Mouse (Mus musculus): ENCODE data around the gene Rbbp4. TPM values are rescaled to one million over a fixed set of nuclear protein-coding genes. Genes with fewer than 3 reads are reported as not detected.

Gene Rbbp4
- polyA plus RNA-seq, 1 experiment: 51.5 TPM

DNA sequence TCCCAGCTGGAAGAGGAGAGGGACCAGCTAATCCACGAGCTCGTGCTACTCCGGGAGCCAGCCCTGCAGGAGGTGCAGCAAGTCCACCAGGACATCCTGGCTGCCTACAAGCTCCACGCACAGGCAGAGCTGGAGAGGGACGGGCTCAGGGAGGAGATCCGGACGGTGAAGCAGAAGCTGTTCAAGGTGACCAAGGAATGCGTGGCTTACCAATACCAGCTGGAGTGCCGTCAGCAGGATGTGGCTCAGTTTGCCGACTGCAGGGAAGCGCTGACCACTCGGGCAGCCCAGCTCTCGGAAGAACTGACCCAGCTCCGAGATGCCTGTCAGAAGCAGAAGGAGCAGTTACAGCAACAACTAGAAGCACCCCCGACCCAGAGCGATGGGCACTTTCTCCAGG, 41.5 kb downstream of the Rbbp4 start:
- Histone ChIP-seq H3K27me3 (ENCODE audit: control insufficient read depth, insufficient read depth, low read length) (no peaks in the 10 kb centered on the region), H3K4me3 (ENCODE audit: control insufficient read depth, low read depth, low read length) (peak overlapping the region; percentile 63), H3K27ac (ENCODE audit: control insufficient read depth, insufficient read depth, low read depth, low read length) (no peak overlapping the region; the same call in 1 of the 2 replicates), H3K4me1 (ENCODE audit: control insufficient read depth, insufficient read depth, low read length) (peaks cover 8% of the 10 kb centered on the region; the same call in 1 of the 2 replicates), H3K36me3 (ENCODE audit: control insufficient read depth, insufficient read depth, low read length) (no peaks in the 10 kb centered on the region)
- TF ChIP-seq POLR2A (IDR thresholded peaks at IDR 0.05; ENCODE audit: control insufficient read depth, low read depth, low read length) (no peak), CTCF (IDR thresholded peaks at IDR 0.05; ENCODE audit: control insufficient read depth, insufficient read depth, insufficient replicate concordance, low read depth, low read length) (no peak)

- Histone ChIP-seq H3K27ac (ENCODE audit: control insufficient read depth, insufficient read depth, low read depth, low read length) (no peak overlapping the region), H3K4me1 (ENCODE audit: control insufficient read depth, insufficient read depth, low read length) (peaks cover 10% of the 10 kb centered on the region), H3K27me3 (ENCODE audit: control insufficient read depth, insufficient read depth, low read length) (no peaks in the 10 kb centered on the region), H3K4me3 (ENCODE audit: control insufficient read depth, low read depth, low read length) (no peak overlapping the region), H3K36me3 (ENCODE audit: control insufficient read depth, insufficient read depth, low read length) (no peaks in the 10 kb centered on the region)
- no peak for TF ChIP-seq CTCF (IDR thresholded peaks at IDR 0.05; ENCODE audit: control insufficient read depth, insufficient read depth, insufficient replicate concordance, low read depth, low read length)
- no peak for TF ChIP-seq POLR2A (IDR thresholded peaks at IDR 0.05; ENCODE audit: control insufficient read depth, low read depth, low read length)
Measured at GRCm38 (mm10) chr4:129292831-129293230, 42.3 kb downstream of the Rbbp4 start.

- no peak overlapping the region for H3K4me3 ChIP-seq (ENCODE audit: control insufficient read depth, low read depth, low read length)
- H3K27ac ChIP-seq (ENCODE audit: control insufficient read depth, insufficient read depth, low read depth, low read length): no peak overlapping the region
- peaks cover 18% of the 10 kb centered on the region for H3K4me1 ChIP-seq (ENCODE audit: control insufficient read depth, insufficient read depth, low read length)
- no peak for TF ChIP-seq CTCF (IDR thresholded peaks at IDR 0.05; ENCODE audit: control insufficient read depth, insufficient read depth, insufficient replicate concordance, low read depth, low read length)
- no peak for TF ChIP-seq POLR2A (IDR thresholded peaks at IDR 0.05; ENCODE audit: control insufficient read depth, low read depth, low read length)
- no peaks in the 10 kb centered on the region for H3K36me3 ChIP-seq (ENCODE audit: control insufficient read depth, insufficient read depth, low read length)
- H3K27me3 ChIP-seq (ENCODE audit: control insufficient read depth, insufficient read depth, low read length): no peaks in the 10 kb centered on the region
Measured at GRCm38 (mm10) chr4:129289671-129290070, 45.5 kb downstream of the Rbbp4 start.

DNA sequence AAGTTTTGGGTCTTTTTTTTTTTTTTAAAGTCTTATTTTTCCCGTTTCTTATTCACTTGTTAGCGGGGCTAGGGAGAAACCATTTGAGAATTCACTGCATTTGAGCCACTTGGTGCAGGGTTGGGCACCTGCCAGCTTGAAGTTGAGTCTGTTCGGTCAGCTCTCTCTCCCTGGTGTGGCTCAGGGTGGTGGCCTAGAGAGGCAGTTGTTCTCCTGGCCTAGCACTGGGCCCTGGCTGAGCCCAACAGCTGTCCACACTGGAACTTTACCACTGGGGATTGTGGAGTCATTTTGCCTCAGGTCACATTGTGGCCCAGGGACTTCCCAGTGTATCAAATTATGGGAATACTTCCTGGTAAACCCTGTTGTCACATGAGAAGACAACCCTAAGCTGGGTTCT, 47.1 kb downstream of the Rbbp4 start:
- H3K27ac ChIP-seq (ENCODE audit: control insufficient read depth, insufficient read depth, low read depth, low read length): no peak overlapping the region
- no peak for TF ChIP-seq CTCF (IDR thresholded peaks at IDR 0.05; ENCODE audit: control insufficient read depth, insufficient read depth, insufficient replicate concordance, low read depth, low read length)
- TF ChIP-seq POLR2A (IDR thresholded peaks at IDR 0.05; ENCODE audit: control insufficient read depth, low read depth, low read length): no peak
- no peaks in the 10 kb centered on the region for H3K27me3 ChIP-seq (ENCODE audit: control insufficient read depth, insufficient read depth, low read length)
- no peak overlapping the region for H3K4me3 ChIP-seq (ENCODE audit: control insufficient read depth, low read depth, low read length)
- H3K36me3 ChIP-seq (ENCODE audit: control insufficient read depth, insufficient read depth, low read length): no peaks in the 10 kb centered on the region
- H3K4me1 ChIP-seq (ENCODE audit: control insufficient read depth, insufficient read depth, low read length): peaks cover 10% of the 10 kb centered on the region

GRCm38 (mm10) chr4:129287472-129287981, 47.6 kb downstream of the Rbbp4 start, which contains the start of gene Sync:
TSS of gene Sync (plus strand) at chr4:129287617.
- peak within 1 kb of the TSS; percentile 37; the same call in 1 of the 2 replicates for H3K27ac ChIP-seq (ENCODE audit: control insufficient read depth, insufficient read depth, low read depth, low read length)
- no peaks in the 10 kb centered on the region for H3K27me3 ChIP-seq (ENCODE audit: control insufficient read depth, insufficient read depth, low read length)
- TF ChIP-seq CTCF (IDR thresholded peaks at IDR 0.05; ENCODE audit: control insufficient read depth, insufficient read depth, insufficient replicate concordance, low read depth, low read length): no peak
- no peak for TF ChIP-seq POLR2A (IDR thresholded peaks at IDR 0.05; ENCODE audit: control insufficient read depth, low read depth, low read length)
- no peaks in the 10 kb centered on the region for H3K36me3 ChIP-seq (ENCODE audit: control insufficient read depth, insufficient read depth, low read length)
- peaks cover 10% of the 10 kb centered on the region for H3K4me1 ChIP-seq (ENCODE audit: control insufficient read depth, insufficient read depth, low read length)
- peak within 1 kb of the TSS; percentile 77 for H3K4me3 ChIP-seq (ENCODE audit: control insufficient read depth, low read depth, low read length)

GRCm38 (mm10) chr4:129286683-129287471, 48.3 kb downstream of the Rbbp4 start:
- peak overlapping the region; percentile 61 for H3K4me3 ChIP-seq (ENCODE audit: control insufficient read depth, low read depth, low read length)
- TF ChIP-seq POLR2A (IDR thresholded peaks at IDR 0.05; ENCODE audit: control insufficient read depth, low read depth, low read length): no peak
- no peak for TF ChIP-seq CTCF (IDR thresholded peaks at IDR 0.05; ENCODE audit: control insufficient read depth, insufficient read depth, insufficient replicate concordance, low read depth, low read length)
- peaks cover 10% of the 10 kb centered on the region for H3K4me1 ChIP-seq (ENCODE audit: control insufficient read depth, insufficient read depth, low read length)
- no peaks in the 10 kb centered on the region for H3K36me3 ChIP-seq (ENCODE audit: control insufficient read depth, insufficient read depth, low read length)
- no peaks in the 10 kb centered on the region for H3K27me3 ChIP-seq (ENCODE audit: control insufficient read depth, insufficient read depth, low read length)
- peak overlapping the region; percentile 37; the same call in 1 of the 2 replicates for H3K27ac ChIP-seq (ENCODE audit: control insufficient read depth, insufficient read depth, low read depth, low read length)

DNA sequence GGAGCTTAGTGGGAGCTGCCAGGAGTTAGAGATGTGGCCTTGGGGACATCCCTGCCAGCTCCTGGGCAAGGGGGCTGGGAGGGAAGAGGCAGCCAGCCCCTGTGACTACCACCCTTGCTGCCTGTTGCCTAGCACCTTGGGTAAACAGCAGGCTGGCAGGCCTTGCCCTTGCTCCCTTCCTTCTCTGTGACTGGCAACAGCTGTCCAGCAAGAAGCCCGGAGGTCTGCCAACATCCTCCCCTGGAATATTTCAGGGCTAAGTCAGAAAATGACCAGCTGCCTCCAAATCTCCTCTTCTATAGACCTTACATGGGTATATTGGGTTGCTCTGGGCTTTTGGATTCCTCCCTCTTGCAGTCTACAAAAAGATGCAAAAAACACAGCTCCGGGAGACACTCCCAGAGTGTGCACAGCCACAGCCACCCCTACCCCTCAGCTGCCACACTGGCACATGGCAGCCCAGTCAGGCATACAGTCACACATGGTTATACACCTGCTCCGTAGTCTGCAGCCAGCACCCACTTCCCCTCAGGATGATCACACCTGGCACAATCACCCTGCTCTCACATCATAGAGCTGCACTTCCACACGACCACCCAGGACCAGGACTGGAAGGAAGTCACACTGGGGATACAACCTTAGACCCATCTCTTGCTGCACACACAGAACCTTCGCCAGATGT, 49.0 kb downstream of the Rbbp4 start:
- TF ChIP-seq POLR2A (IDR thresholded peaks at IDR 0.05; ENCODE audit: control insufficient read depth, low read depth, low read length): no peak
- TF ChIP-seq CTCF (IDR thresholded peaks at IDR 0.05; ENCODE audit: control insufficient read depth, insufficient read depth, insufficient replicate concordance, low read depth, low read length): no peak
- H3K27ac ChIP-seq (ENCODE audit: control insufficient read depth, insufficient read depth, low read depth, low read length): peak overlapping the region; percentile 11; the same call in 1 of the 2 replicates
- H3K4me3 ChIP-seq (ENCODE audit: control insufficient read depth, low read depth, low read length): no peak overlapping the region
- H3K4me1 ChIP-seq (ENCODE audit: control insufficient read depth, insufficient read depth, low read length): peaks cover 10% of the 10 kb centered on the region
- no peaks in the 10 kb centered on the region for H3K27me3 ChIP-seq (ENCODE audit: control insufficient read depth, insufficient read depth, low read length)
- no peaks in the 10 kb centered on the region for H3K36me3 ChIP-seq (ENCODE audit: control insufficient read depth, insufficient read depth, low read length)

Data from testis, adult 2 months (tissue).